Mouse (Mus musculus): Measurements from ENCODE around the gene Plbd1.

Plbd1 gene

DNA sequence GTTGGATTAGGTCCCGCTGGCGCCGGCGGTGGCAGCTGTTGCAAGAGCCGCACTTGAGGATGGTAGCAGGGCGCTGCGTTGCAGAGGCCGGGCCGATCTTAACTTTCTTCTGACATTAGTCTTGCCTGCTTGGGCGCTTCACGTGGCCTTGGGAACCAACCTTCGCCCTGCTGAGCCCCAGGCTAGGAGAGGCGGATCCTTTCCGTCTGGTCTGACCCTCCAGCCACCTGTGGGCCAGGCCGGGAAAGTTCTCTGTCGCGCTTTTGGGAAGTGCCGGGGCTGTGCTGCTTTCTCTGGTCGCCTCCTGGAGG is at the start of gene Plbd1:
Gene Plbd1, minus strand, starts transcription at position 223 of the 311 bp plus-strand sequence.
- no peak for DNase-seq (ENCODE audit: low spot score)

DNA sequence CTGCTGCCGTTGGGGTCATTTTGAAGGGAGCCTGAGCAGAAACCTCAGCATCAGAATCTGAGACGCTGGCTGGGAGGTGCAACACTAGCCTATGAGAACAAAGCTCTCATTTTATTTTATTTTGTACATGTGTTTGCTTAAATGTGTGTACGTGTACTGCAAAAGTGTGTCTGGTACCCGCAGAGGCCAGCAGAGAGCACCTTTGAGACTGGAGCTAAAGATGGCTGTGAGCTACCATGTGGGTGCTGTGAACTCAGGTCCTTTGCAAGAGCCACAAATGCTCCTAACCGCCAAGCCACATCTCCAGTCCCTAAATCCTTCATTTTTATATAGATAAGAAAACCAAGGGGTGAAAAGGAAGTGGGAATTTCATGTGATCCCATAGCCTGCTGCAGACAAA is 48.7 kb upstream of the Plbd1 start:
- no peak for DNase-seq (ENCODE audit: low spot score)

DNA sequence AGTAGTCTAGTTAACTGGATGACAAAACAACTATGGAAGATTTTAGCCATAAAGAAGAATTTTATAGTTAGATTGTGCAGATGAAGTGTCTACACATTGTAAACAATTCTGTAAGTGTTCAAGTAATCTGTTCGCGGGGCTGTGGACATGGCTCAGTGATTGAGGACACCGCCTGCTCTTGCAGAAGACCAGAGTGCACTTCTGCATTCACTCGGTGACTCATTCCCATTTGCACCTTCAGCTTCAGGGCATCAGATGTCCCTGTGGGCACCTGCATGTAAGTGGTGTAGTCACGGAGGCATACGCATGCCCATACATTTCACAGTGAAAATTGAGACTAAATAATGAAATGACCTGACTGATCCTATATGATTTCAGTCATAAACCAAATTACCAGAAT is 46.9 kb upstream of the Plbd1 start:
- DNase-seq (ENCODE audit: low spot score) = no peak

DNA sequence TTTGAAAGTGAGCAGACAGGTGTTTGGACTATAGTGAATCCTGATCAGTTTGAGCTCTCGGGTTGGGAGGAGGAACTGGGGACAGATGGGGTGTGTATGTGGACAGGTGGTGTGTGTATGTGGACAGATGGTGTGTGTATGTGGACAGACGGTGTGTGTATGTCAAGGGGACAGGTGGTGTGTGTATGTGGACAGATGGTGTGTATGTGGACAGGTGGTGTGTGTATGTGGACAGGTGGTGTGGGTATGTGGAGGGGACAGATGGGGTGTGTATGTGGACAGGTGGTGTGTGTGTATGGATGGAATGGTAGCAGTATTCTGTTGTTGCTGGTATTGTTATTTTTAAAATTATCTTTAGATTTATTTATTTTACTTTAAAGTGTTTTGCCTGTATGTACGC is 40.1 kb upstream of the Plbd1 start:
- DNase-seq (ENCODE audit: low spot score) = no peak

DNA sequence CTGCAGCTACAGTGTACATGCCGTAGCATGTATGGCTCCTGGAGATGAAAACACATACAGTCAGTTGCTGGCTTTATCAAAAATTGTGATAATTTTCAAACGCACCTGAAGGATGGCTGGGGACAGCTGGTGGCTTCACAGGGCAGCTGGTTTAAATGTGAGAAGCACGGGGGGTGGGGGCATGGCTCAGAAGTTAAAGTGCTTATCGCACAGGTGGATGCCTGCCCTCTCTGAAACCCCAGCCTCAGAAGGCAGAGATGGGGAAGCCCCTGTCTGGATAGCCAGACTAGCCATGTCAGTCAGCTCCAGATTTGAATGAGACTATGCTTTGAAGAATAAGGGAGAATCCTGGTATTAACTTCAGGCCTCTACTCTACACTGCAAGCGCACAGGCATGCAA is 39.5 kb upstream of the Plbd1 start:
- DNase-seq (ENCODE audit: low spot score) = no peak

GRCm38 (mm10) chr6:136691314-136691713 is 29.6 kb upstream of the Plbd1 start:
- DNase-seq (ENCODE audit: low spot score) = no peak

DNA sequence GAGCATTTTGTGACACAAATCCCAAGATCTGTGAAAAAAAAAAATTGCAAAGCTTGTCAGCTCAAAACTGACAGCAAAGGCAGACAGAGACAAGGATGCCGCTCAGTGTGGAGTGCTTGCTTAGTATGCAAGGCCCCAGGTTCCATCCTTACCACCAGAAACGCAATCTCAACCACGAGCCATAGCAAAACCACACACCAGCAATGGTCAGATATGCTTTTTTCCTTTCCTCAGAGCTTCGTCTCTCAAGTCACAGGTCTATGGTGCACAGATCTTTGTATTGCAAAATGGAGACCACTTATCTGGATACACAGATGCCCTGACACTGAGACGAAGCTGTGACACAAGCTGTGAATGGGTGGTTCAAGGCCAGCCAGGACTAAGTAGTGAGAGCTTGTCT is 28.8 kb upstream of the Plbd1 start:
- DNase-seq (ENCODE audit: low spot score) = no peak

- DNase-seq (ENCODE audit: low spot score) = no peak
Observed at GRCm38 (mm10) chr6:136689790-136690413, 28.2 kb upstream of the Plbd1 start.

DNA sequence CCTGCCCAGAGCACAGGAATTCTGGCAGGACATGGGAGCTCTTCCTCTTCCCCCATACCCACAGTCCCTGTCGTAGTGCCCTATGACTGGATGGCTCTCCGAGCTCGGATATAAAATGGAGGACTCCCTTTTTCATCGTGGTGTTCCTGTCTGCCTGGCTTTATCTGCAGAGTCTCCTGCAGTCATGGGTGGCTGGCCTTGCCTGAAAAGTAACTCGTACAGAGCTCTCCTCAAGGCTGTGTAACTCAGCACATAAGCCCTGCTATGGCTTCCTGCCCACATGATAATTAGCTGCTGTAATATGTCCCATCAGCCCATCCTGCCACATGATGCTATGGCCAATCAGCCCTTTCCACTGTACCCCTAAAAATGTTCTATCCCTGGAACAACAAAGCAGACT is 23.7 kb upstream of the Plbd1 start:
- no peak for DNase-seq (ENCODE audit: low spot score)

- DNase-seq (ENCODE audit: low spot score) = no peak
Observed at GRCm38 (mm10) chr6:136683410-136684334, 21.9 kb upstream of the Plbd1 start.

GRCm38 (mm10) chr6:136679381-136679780 is 17.7 kb upstream of the Plbd1 start:
- DNase-seq (ENCODE audit: low spot score) = no peak

DNA sequence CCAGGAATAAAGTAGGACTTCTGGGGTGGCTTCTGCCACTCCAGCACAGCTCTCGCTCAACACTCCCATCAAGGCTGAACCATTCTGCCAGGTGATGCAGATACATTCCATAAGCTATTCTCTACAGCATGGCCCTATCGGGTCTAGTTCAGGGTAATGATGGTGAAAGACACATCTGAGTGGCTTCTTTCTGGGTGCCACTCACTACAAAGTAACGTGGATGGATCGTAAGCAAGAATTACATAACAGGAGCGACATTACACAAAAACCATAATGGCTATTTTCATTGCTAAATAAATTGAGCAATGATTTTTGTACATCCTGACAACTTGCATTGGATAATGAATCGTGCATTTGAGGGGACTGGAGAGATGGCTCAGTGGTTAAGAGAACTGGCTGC is 13.2 kb upstream of the Plbd1 start:
- no peak for DNase-seq (ENCODE audit: low spot score)

DNA sequence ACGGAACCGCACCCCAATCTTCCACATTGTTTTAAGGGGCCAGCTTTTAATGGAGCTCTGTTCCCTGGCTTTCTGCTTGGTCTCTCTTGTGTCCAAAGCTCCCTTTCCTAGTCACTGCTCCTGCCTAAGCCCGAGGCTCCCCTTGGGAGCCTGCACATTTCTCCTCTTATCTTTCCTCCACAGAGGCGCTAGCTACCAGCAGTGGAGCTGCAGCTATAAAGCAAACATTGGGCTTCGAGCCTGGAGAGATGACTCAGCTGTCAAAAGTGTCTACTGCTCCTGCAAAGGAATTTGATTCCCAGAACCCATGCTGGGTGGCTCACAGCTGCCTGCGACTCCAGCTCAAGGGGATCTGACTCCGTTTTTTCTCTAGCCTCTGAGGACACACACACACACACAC is 10.7 kb upstream of the Plbd1 start:
- DNase-seq (ENCODE audit: low spot score) = no peak

GRCm38 (mm10) chr6:136669274-136669673 is 7.5 kb upstream of the Plbd1 start:
- no peak for DNase-seq (ENCODE audit: low spot score)

DNA sequence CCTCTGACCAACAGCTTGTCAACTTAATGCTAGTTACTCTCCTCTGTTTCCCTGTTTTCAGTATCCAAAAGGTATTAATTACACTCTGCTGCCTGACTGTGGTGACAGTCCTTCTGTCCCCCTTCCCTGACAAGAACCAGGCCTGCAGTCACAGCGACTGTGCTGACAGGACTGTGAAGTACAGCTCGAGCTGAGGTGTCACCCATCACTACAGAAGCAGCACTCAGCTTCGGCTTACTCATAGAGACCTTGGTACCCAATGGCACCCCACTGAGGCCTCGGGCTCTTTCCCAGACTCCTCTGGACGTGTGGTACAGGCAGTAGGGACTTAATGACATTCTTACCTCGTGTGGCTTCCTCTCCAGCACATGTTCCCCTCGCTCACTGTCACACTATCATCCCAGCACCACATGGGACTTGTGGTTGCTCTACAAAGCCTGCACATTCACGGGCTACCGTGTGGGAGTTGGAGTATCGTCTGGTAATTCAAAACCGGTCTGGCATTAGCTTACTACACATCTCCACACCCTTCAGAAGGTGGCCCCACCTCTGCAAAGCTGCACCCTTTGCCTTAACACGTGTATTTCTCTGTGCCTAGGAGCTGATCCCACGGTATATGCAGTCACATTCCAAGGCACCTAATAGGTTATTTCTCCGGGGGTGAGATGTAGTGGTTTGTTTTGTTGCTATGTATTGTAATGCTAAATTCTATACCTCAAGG is 6.7 kb upstream of the Plbd1 start:
- no peak for DNase-seq (ENCODE audit: low spot score)

- no peak for DNase-seq (ENCODE audit: low spot score)
Observed at GRCm38 (mm10) chr6:136662063-136662462, 335 bp upstream of the Plbd1 start.

DNA sequence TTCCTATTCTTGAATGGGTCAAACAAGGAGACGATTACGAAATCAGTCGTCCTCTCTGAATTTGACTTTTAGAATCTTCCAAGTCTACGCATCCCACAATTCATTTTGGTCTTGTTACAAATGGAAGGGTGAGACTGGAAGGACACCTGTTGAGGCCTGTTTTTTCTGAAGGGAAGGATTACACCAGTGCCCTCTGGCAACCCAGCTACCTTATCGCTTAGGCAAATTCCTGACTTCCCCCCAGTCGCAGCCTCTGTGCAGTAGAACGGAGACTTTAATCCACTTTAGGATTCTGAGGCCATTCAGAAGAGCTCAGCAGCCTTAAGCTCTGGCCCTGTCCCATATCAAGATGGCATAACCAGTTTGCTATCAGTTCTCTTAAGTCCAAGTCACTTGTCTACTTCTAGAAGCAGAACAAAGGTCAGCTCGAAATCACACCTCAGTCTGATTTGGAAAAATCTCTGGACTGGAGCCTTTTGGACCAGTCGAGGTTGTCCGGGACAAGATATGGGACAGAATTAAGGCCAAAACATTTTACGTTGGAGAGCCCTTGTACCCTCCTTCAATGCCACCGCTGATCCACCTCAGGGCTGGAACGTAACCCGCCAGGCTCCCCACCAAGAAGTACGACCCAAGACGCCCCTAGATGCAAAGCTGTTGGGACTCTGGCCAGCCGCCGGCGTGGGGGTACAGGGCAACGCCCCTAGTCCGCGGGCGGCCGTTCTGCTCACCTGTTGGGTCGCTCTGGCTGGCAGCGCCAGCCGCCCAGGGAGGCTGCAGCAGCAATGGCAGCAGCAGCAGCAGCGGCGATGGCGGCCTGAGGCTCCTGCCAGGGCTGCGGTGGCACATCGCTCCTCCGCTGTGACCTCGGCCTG is 660 bp downstream of the Plbd1 start:
- DNase-seq (ENCODE audit: low spot score) = no peak

DNA sequence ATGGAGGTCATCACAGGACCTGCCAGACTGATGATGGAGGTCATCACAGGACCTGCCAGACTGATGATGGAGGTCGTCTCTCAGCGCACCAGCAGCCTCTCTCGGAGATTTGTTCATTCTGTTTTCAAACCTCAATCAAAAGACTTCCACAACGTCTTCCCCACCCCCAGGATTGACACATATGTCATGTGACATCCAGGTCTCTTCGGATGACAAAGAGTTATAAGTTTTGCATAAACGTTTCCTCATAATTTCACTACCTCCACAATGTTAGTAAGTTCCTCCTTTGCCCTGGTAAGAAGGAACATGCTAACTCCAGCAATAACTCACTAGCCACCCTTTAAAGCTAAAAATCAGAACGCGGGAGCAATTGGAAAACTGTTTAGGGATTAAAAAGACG is 2.5 kb downstream of the Plbd1 start:
- no peak for DNase-seq (ENCODE audit: low spot score)

DNA sequence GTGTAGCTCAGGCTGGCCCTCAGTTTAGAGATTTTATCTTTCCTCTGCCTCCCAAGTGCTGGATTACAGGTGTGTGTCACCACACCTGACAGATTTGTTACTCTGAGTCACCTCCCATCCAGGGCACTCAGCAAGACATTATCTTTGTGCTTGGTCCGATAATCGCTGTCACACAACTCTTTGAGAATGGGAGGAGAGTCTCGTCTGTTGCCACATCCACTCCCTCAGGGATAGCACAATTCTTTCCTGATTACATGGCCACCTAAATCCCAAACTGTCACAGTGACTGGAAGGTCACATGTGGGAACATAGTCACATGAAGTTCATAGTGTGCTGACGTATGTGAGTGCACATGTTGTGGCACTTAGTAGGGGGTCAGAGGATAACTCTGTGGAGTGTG is 3.4 kb downstream of the Plbd1 start:
- no peak for DNase-seq (ENCODE audit: low spot score)

- DNase-seq (ENCODE audit: low spot score) = no peak
Observed at GRCm38 (mm10) chr6:136655786-136656185, 5.9 kb downstream of the Plbd1 start.

DNA sequence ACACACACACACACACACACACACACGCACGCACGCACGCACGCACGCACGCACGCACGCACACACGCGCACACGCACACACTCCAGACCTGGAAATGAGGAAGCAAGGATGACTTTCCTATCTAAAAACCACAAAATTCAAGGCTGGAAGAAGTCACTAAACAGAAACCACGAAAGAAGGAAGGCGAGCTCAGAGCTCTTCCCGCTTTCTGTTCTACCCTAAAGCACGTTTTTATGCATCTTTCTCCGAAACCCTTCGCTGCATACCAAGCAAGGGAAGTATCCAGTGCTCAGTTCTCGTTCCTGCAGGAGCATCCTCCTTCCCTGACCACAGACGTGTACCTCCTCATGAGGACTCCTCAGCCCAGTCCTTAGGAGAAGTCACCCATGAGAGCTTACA is 7.3 kb downstream of the Plbd1 start:
- no peak for DNase-seq (ENCODE audit: low spot score)

DNA sequence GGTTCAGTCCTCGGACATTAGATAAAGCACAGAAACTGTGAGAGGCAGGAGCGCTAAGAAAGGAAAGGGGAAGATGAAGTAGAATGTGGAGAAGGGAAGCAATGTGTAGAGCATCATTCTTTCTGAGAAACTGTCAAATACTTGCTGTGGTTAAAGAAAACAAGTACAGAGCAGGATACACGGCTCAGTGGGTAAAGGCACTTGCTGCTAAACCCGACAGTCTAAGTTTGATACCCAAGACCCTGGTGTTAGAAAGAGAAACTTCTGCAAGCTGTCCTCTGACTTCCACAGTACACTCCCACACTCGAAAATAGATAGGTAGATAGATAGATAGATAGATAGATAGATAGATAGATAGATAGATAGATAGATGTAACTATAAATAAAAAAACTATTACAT is 8.4 kb downstream of the Plbd1 start:
- DNase-seq (ENCODE audit: low spot score) = no peak

Data from c-Kit-positive CD71-positive TER-119-positive erythroid progenitor cells, embryonic 14.5 days (primary cell).